Mouse (Mus musculus): ENCODE measurements around the gene Tex13c2. TPM values are rescaled to one million over a fixed set of nuclear protein-coding genes. Genes with fewer than 3 reads are reported as not detected.

Gene Tex13c2
- total RNA-seq (2014; rRNA removed) (not detected in 2 replicates), polyA plus RNA-seq (2012; rRNA removed) (not detected in 2 replicates)

DNA sequence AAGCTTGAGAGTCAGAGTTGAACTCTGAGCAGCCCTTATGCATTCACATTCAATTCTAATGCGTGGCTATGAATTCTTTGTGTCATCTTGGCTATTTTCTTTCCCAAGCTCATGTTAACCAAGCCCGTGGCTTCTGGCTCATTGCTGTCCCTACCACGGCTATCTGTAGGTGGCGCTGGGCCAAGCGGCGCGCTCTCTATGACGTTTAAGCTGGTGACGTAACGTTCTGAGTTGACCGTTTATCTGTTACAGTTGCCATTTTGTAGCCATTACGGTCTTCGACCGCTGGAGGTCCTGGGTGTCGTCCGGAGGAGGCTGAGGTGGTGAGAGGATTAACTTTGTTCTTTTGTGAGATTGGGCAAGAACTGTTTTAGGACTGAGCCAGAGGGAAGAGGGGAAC, at the start of gene Tex13c2:
Gene Tex13c2, plus strand, starts transcription at position 246 of the 400 bp plus-strand sequence.
- H3K27me3 ChIP-seq (ENCODE audit: control insufficient read depth, insufficient read depth, low read length) = no peaks in the 10 kb centered on the region
- H3K9ac ChIP-seq (ENCODE audit: low read depth, low read length) = no peak within 1 kb of the TSS
- no peaks in the 10 kb centered on the region for H3K36me3 ChIP-seq (ENCODE audit: control insufficient read depth, insufficient read depth, low read length)
- 94% methylated on average over 16 of the region's 16 CpGs for WGBS
- no peak for TF ChIP-seq POLR2A (IDR thresholded peaks at IDR 0.05; ENCODE audit: extremely low read depth, insufficient read depth, low read length)
- no peak within 1 kb of the TSS for H3K27ac ChIP-seq (replicated peaks; ENCODE audit: insufficient read depth, low read depth, low read length)
- no peak for DNase-seq (ENCODE audit: extremely low read depth, low read depth, low spot score)
- H3K4me3 ChIP-seq (ENCODE audit: insufficient read depth, low read depth, low read length) = no peak within 1 kb of the TSS
- H3K79me2 ChIP-seq (ENCODE audit: control insufficient read depth, insufficient read depth, low read length) = no peaks in the 10 kb centered on the region
- no peaks in the 10 kb centered on the region for H3K4me1 ChIP-seq (ENCODE audit: control insufficient read depth, insufficient read depth, low read length)

DNA sequence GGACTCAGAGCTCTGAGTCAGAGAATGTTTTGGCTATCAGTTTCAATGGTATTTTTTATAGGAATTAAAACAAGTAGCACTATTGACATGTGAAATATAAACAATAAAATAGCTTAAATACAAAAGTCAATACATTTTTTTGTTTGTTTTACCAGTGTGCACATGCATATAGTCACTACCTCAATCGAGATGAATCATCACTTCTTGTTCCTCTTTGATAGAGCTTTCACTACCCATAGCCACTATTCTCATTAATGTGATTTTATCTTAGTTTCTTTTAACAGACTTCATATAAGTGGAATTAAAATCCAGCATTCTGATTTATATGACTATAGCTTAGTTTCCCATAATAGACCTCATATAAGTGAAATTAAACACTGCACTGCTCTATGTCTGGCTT, 39.2 kb upstream of the Tex13c2 start:
- Histone ChIP-seq H3K4me3 (ENCODE audit: insufficient read depth, low read depth, low read length) (no peak overlapping the region), H3K36me3 (ENCODE audit: control insufficient read depth, insufficient read depth, low read length) (no peaks in the 10 kb centered on the region), H3K27me3 (ENCODE audit: control insufficient read depth, insufficient read depth, low read length) (no peaks in the 10 kb centered on the region), H3K9ac (ENCODE audit: low read depth, low read length) (no peak overlapping the region), H3K4me1 (ENCODE audit: control insufficient read depth, insufficient read depth, low read length) (no peaks in the 10 kb centered on the region), H3K27ac (replicated peaks; ENCODE audit: insufficient read depth, low read depth, low read length) (no peak overlapping the region), H3K79me2 (ENCODE audit: control insufficient read depth, insufficient read depth, low read length) (no peaks in the 10 kb centered on the region)
- 76% methylated on average over 1 of the region's 1 CpGs for WGBS
- TF ChIP-seq POLR2A (IDR thresholded peaks at IDR 0.05; ENCODE audit: extremely low read depth, insufficient read depth, low read length) (no peak), CTCF (IDR thresholded peaks at IDR 0.05; ENCODE audit: low read depth, low read length) (no peak)
- no peak for DNase-seq (ENCODE audit: extremely low read depth, low read depth, low spot score)

DNA sequence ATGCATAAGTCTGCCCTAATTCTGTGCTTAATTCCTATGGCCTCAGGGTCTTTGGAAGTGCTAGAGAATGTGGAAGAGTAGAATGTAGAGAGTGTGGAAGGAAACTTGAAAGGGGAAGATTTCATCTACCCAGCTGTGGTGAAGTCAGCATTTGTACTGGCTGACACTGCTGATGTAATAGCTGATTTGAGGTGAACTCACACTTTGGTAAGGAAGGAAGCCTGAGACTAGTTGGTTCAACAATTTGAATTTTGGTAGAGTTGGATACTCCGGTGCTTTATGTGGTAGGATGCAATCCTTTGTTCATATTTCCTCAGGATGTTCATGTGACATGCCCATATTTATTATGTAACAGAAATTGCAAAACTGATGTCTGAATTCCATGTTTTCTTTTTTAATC, 36.5 kb upstream of the Tex13c2 start:
- Histone ChIP-seq H3K9ac (ENCODE audit: low read depth, low read length) (no peak overlapping the region), H3K4me3 (ENCODE audit: insufficient read depth, low read depth, low read length) (no peak overlapping the region), H3K79me2 (ENCODE audit: control insufficient read depth, insufficient read depth, low read length) (no peaks in the 10 kb centered on the region), H3K4me1 (ENCODE audit: control insufficient read depth, insufficient read depth, low read length) (no peaks in the 10 kb centered on the region), H3K27ac (replicated peaks; ENCODE audit: insufficient read depth, low read depth, low read length) (no peak overlapping the region), H3K36me3 (ENCODE audit: control insufficient read depth, insufficient read depth, low read length) (no peaks in the 10 kb centered on the region), H3K27me3 (ENCODE audit: control insufficient read depth, insufficient read depth, low read length) (no peaks in the 10 kb centered on the region)
- no peak for DNase-seq (ENCODE audit: extremely low read depth, low read depth, low spot score)
- TF ChIP-seq CTCF (IDR thresholded peaks at IDR 0.05; ENCODE audit: low read depth, low read length) = no peak
- no peak for TF ChIP-seq POLR2A (IDR thresholded peaks at IDR 0.05; ENCODE audit: extremely low read depth, insufficient read depth, low read length)
- 90% methylated on average over 1 of the region's 1 CpGs for WGBS

DNA sequence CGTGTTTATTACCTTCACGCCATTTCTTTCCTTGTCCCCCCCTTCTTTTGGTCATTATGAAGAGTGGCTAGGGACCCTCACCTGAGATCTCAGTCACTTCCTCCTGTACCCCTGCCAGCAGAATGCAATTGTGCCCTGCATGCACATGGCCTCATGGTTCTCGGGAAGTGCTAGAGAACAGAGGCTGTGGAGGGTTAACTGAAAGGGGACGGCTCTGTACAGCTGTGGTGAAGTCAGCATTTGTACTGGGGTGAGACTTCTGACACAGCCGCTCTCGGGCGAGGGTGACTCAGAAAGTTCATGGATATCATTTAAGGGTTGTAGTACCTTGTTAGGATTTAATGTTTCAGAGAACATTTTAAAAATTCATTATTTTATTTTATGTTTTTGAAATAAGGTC, 35.0 kb upstream of the Tex13c2 start:
- Histone ChIP-seq H3K79me2 (ENCODE audit: control insufficient read depth, insufficient read depth, low read length) (no peaks in the 10 kb centered on the region), H3K4me3 (ENCODE audit: insufficient read depth, low read depth, low read length) (no peak overlapping the region), H3K27me3 (ENCODE audit: control insufficient read depth, insufficient read depth, low read length) (no peaks in the 10 kb centered on the region), H3K9ac (ENCODE audit: low read depth, low read length) (no peak overlapping the region), H3K36me3 (ENCODE audit: control insufficient read depth, insufficient read depth, low read length) (no peaks in the 10 kb centered on the region), H3K27ac (replicated peaks; ENCODE audit: insufficient read depth, low read depth, low read length) (no peak overlapping the region), H3K4me1 (ENCODE audit: control insufficient read depth, insufficient read depth, low read length) (no peaks in the 10 kb centered on the region)
- TF ChIP-seq POLR2A (IDR thresholded peaks at IDR 0.05; ENCODE audit: extremely low read depth, insufficient read depth, low read length) (no peak), CTCF (IDR thresholded peaks at IDR 0.05; ENCODE audit: low read depth, low read length) (no peak)
- 77% methylated on average over 7 of the region's 7 CpGs for WGBS
- no peak for DNase-seq (ENCODE audit: extremely low read depth, low read depth, low spot score)

DNA sequence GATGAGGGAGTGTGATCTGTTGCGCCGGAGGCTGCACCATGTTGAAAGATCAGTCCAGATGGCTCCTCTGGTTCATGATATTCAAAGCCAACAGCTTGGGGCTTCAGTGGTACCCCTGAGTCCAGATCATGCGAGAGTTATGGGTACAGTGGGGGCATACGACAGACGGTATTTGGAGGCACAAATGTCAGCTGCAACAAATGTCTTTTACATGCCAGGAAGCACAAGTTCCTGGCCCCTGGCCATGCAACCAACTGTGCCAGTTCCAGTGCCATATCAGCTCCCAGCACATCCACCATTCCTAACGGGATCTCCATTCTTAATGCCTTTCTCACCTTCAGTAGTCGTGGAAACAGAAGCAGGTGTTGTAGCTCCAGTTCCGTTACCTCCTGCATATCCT, 845 bp downstream of the Tex13c2 start:
- Histone ChIP-seq H3K36me3 (ENCODE audit: control insufficient read depth, insufficient read depth, low read length) (no peaks in the 10 kb centered on the region), H3K79me2 (ENCODE audit: control insufficient read depth, insufficient read depth, low read length) (no peaks in the 10 kb centered on the region), H3K4me3 (ENCODE audit: insufficient read depth, low read depth, low read length) (no peak overlapping the region), H3K27ac (replicated peaks; ENCODE audit: insufficient read depth, low read depth, low read length) (no peak overlapping the region), H3K9ac (ENCODE audit: low read depth, low read length) (no peak overlapping the region), H3K4me1 (ENCODE audit: control insufficient read depth, insufficient read depth, low read length) (no peaks in the 10 kb centered on the region), H3K27me3 (ENCODE audit: control insufficient read depth, insufficient read depth, low read length) (no peaks in the 10 kb centered on the region)
- TF ChIP-seq CTCF (IDR thresholded peaks at IDR 0.05; ENCODE audit: low read depth, low read length) = no peak
- no peak for TF ChIP-seq POLR2A (IDR thresholded peaks at IDR 0.05; ENCODE audit: extremely low read depth, insufficient read depth, low read length)
- 93% methylated on average over 8 of the region's 8 CpGs for WGBS
- DNase-seq (ENCODE audit: extremely low read depth, low read depth, low spot score) = no peak

DNA sequence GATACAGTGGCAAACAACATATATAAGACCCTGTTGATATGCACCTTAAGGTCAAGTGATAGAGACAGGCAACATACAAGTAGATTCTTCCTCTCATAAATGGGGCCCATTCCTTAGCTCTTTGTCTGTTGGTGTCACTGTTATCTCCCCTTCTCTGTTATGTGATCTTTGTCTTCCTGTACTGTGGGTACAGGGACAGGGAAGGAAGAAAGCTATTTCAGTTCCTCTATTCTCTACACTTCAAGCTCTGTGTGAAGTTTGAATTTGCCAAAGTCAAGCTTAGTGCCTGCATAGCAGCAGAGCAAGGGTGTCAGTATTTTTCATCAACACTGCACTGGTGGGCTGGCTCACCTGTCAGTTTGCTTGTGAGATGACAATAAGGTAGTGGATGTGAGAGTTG, 11.0 kb downstream of the Tex13c2 start:
- H3K36me3 ChIP-seq (ENCODE audit: control insufficient read depth, insufficient read depth, low read length) = no peaks in the 10 kb centered on the region
- no peak overlapping the region for H3K4me3 ChIP-seq (ENCODE audit: insufficient read depth, low read depth, low read length)
- no peak overlapping the region for H3K27ac ChIP-seq (replicated peaks; ENCODE audit: insufficient read depth, low read depth, low read length)
- no peaks in the 10 kb centered on the region for H3K79me2 ChIP-seq (ENCODE audit: control insufficient read depth, insufficient read depth, low read length)
- DNase-seq (ENCODE audit: extremely low read depth, low read depth, low spot score) = no peak
- H3K4me1 ChIP-seq (ENCODE audit: control insufficient read depth, insufficient read depth, low read length) = no peaks in the 10 kb centered on the region
- no peaks in the 10 kb centered on the region for H3K27me3 ChIP-seq (ENCODE audit: control insufficient read depth, insufficient read depth, low read length)
- TF ChIP-seq POLR2A (IDR thresholded peaks at IDR 0.05; ENCODE audit: extremely low read depth, insufficient read depth, low read length) (no peak), CTCF (IDR thresholded peaks at IDR 0.05; ENCODE audit: low read depth, low read length) (no peak)
- no peak overlapping the region for H3K9ac ChIP-seq (ENCODE audit: low read depth, low read length)
